Mouse (Mus musculus): ENCODE measurements at regions not wholly inside any gene's neighbourhood (a gene's known extent, or its start where the extent isn't known, plus 50 kb on each side); places are given as distances from the start of the nearest gene placed in this dataset.

DNA sequence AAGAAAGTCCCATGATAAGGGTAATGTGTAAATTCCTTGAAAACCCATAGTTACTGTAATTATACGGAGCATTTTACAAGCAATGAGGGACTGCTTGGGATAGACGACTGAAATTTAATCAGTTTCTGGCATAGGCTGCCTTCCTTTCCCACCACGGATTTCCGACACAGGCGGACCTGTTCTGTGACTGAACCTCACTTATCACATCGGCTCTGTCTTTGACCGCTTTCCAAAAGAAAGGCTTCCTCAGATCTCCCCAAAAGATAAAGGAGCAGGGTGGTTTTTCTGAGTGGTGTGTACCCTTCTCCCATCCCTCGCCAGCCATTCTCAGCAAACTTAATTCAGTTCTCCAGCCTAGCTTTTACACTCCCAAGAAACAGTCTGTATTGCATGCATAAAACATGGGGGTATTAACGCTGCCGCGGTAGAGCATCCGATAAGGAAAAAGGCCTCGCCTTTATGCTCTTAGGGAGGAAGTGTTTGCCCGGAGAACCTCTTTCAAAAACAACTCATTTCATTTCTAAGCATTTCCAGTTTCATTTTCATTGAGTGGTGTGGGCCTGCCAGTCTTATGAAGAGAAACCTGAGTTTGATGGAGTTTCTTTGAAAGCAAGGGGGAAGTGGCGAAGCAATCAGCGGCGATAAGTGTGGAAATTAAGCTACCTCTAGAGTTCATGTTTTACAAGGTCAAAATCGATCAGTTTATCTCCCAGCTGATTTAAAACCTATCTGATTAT, 435.8 kb upstream of the Adgrl2 start:
- no peak for DNase-seq (ENCODE audit: low read depth, low spot score)

DNA sequence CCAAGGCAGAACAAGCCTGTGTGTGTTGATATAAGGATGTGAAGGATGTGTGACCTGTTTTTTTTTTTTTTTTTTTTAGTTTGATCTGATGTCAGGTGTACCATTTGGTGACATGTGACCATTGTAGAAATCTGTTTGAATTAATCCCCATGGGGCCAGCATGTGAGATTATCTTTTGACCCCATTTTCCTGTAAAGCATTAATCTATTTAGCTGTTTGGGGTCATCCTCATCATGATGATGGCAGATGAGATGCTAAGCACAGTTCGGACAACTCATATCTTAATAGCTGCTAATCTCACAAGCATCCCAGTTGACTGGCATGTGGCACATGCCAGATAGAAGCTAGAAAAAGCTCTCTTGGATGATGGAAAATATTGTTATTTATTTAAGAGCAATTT, 434.0 kb upstream of the Adgrl2 start:
- no peak for DNase-seq (ENCODE audit: low read depth, low spot score)

DNA sequence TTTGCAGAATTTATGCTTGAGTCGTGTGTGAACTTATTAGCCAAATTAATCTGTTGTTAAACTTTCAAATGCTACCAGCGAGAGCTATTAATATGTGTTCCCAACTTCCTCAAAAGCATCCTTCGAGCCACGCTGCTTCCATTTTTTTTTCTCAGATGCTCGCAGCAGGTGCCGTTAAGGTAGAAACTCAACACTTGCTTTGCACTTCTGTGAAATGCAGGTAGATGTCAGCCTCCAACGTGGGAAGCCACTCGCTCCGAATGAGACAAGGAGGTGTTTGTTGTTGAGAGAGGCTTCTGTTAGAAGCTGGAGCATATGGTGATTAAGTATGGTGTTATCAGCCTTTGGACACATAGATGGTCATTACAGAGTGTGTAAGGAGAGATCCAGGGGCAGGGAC, 433.1 kb upstream of the Adgrl2 start:
- peak; percentile 37 for DNase-seq (ENCODE audit: low read depth, low spot score)

DNA sequence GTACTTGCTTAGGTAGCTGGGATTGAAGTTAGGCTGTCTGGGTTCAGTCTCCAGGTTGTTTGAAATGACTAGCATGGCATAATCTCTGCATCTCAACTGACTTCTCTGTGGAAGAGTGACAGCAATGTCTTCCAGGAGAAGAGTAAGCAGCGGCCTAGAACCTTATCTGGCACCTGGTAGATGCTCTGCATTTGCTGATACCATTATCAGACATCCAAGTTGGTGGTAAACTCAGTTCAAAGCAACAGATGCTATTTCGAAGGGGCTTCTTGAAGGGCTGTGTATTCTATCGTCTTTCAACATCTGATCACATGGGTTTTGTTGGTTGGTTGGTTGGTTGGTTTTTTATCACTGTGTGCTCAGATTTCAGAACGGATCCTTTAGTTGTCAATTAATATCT, 424.7 kb upstream of the Adgrl2 start:
- no peak for DNase-seq (ENCODE audit: low read depth, low spot score)

DNA sequence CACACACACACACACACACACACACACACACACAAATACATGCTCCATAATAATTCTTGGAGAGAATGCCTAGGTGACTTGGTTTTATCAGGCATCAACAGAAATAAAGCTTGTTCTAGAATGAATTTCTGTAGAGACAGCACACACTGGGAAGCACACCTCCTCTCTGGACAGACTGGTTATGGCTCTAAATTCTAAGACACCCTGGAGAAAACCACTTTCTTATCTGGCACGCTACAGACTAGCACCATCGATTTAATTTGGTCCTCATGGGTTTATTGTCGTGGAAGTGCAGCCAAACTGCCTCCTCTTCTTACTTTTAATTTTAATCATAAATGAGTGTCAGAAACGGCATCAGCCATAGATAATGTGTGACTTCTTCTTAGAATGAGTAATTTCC, 422.8 kb upstream of the Adgrl2 start:
- DNase-seq (ENCODE audit: low read depth, low spot score) = no peak

DNA sequence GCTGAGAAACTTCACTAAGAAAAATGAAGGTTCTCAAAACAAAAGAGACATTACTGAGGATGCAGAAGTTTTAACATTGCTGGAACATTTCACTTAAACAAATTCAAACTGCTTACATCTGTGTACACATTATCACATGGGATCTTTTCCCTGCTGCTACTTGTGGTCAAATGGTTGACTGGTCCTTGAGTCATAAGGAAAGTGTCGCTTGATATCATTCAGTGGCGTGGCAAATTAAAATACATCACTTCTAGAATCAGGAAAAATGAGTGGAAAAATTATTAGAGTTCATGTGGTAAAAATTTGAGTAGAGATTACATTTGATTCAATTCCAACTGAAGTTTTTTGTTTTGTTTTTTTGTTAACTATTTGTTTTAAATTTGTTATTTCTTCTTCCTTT, 420.2 kb upstream of the Adgrl2 start:
- DNase-seq (ENCODE audit: low read depth, low spot score) = no peak

DNA sequence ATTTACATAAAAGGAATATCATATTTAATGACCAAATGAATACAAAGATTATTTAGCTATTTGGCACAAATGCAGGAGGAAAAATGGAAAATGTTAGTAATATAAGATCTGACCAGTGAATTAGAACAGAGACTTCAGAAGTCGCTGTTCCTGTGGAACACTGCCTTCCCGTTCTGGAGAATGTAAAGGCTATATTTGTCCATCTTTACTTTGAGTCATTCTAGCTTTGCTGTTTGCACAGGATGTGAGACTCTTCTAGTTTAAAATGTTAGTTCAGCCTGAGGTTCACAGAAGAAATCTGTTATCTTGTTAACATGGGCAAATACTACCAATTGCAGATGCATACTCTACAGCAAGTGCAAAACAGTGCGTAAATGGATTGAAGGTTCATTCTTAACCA, 418.5 kb upstream of the Adgrl2 start:
- peak; percentile 51 for DNase-seq (ENCODE audit: low read depth, low spot score)

DNA sequence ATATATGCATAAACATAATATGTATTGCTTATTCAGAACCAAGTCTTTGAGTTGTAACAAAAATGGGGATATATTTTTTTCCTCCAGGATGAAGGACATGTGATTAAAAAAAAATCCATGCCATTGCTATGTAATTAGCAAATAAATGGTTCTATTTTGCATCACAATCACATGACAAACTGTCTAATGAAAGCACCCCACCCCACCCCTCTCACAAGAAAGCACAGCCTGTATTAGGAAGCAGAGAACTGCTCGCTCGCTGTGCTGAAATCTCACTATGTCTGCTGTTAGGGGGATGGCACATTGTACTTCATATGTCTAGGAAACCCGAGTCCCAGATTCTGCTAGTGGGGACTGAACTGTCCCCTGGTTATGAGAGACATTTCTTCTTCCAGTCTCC, 415.5 kb upstream of the Adgrl2 start:
- no peak for DNase-seq (ENCODE audit: low read depth, low spot score)

DNA sequence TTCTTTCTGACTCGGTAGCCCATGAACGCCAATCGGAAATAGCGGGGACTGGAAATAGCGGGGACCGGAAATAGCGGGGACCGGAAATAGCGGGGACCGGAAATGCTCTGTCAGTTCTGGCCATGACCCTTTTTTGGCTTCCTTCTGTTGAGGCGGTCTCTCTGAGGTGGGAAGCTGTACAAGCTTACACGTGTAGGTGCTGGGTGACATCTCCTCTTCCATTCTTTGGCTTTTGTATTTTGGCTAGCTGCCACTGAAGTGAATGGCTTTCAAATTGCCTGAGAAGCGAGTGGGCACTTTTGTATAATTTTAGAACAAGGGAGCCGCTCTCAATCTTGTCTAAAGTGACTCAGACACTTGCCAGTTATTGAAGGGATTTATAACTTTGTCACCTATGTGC, 414.3 kb upstream of the Adgrl2 start:
- DNase-seq (ENCODE audit: low read depth, low spot score) = peak; percentile 46

DNA sequence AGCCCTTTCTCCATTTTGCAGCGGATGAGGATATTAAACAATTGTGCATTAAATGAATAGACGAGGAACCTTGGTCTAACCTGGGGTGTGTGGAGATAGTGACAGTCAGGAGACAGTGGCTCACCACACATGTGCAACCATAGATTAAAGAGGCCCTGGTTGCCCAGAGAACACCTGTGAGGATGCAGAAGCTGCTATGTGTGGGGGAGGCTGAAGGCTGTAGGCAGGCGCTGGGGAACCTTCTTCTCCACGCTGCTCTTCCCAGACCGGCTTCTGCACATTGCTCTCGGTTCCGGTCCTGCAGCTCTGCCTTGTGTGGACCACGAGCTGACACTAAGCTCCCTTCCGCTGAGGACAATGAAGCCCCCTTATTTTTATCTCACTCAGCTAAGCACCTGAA, 412.1 kb upstream of the Adgrl2 start:
- DNase-seq (ENCODE audit: low read depth, low spot score) = peak; percentile 9

DNA sequence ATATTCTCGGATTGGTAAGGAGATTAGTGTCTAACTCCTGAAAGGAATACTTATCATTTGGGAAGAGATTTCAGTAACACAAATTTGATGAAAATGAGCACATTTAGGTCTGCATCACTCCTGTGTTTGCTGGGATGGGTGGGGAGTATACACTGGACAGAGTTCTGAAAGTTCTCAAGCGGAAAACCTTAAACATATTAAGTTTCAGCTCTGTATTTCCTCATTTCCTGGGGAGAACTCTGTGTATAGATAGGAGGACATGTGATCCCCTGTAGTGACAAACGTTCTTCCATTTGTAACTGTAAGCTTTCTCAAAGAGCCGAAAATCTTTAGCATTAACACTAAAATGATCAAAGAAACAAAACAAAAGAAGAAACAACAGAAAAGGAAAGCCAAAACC, 404.7 kb upstream of the Adgrl2 start:
- DNase-seq (ENCODE audit: low read depth, low spot score) = no peak

DNA sequence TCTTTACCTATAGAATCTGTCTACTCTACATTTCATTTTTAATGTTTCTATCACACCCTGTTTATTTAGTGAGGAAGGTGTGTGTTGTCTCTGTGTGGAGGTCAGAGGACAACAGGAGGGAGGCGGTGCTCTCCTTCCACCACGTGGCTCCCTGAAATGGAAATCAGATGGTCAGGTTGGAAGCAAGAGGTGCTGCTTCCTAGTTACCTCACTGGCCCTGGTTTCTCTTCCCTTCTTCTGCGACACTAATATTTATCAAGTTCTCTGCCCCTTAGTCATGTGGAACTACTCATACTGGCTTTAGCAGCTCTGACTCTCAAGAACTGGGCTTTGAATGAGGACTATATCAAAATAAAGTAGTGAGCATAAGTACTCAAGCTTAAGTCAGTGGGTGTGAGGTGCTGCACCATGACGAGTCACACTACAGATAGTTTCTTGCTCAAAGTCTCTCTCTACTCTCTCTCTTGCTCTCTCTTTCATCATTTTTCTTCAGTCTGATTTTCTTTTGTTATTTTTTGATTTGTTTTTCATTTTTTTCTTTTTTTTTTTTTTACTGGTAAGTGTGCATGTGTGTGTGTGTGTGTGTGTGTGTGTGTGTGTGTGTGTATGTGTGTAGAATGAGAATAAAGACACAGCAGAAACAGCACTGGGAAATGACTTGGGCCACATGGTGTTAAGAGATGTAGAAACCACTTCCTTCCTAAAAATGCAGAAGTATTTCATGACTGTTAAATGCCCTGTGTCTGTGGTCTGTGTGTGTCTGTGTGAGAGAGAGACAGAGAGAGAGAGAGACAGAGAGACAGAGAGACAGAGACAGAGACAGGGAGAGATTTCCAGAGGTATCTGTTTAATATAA, 403.2 kb upstream of the Adgrl2 start:
- DNase-seq (ENCODE audit: low read depth, low spot score) = no peak

DNA sequence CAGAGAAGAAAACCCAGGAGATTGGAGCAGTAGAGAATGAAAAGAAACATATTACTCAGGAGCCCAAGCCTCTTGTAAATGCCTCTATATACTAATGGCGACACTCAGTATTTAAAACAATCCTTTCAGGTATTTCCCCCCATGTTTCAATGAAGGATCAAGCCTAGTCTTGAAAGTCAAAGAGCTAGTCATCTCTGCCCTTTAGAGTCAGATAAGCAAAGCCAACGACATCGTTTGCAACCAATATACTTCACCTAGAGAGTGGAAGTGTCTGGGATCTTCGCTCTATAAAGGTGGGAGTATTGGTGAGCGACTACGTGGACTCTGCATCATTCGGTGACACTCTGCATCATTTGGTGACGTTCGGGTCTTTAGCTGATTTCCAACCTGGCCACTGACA, 401.8 kb upstream of the Adgrl2 start:
- no peak for DNase-seq (ENCODE audit: low read depth, low spot score)

DNA sequence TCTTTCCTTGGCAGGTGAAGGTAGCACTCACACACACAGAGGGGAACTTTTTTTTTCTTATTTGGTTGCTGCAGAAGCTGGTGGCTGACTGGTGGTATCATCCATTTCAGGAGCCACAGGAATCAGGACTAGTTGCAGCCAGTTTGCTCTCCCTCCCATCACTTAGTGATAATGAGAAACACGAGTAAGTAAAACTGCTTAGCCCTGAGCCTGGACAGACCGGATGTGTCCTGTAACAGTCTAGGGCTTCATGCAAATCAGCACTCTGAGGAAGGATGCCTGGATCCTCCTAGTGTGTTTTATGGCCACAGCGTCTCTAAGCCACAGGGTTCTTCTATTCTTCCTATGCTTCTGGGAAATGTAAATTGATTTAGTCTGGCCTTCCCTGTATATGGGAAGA, 397.2 kb upstream of the Adgrl2 start:
- no peak for DNase-seq (ENCODE audit: low read depth, low spot score)

DNA sequence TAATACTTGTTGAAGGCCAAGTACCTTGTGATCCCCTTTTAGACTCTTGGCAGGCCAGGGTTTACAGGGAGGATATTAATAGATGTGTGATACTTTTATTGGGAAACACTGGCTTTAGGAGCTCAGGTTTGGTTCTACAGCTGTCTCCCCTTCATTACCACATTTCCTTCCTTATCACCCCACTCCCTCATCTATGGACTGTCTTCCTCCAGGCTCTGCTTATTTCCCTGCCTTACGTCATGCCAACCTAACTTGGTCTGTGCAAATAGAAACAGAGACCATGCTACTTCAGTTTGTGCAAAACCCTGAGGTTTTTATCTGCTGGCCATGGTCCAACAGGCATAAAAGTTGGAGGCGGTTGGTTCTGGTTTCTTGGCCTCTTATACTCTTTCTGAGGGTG, 395.7 kb upstream of the Adgrl2 start:
- DNase-seq (ENCODE audit: low read depth, low spot score) = no peak

DNA sequence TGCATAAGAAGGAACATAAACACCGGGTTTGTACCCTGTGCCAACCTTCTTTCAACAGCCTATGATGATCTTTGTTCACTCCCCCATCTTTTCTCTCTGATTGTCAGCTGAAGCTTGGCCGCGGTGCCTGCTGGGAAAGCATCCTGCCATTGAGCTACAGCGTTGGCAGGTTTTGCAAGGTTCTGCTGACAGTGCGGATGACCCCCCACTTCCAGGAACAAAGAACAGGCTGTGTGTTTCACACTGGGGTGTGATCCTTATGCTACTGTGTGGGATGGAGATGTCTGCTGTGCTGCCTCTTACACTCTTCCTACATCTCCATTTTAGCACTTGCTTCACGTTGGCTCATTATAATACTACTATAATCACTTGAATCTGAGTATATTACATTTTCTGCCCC, 395.0 kb upstream of the Adgrl2 start:
- DNase-seq (ENCODE audit: low read depth, low spot score) = peak; percentile 57

DNA sequence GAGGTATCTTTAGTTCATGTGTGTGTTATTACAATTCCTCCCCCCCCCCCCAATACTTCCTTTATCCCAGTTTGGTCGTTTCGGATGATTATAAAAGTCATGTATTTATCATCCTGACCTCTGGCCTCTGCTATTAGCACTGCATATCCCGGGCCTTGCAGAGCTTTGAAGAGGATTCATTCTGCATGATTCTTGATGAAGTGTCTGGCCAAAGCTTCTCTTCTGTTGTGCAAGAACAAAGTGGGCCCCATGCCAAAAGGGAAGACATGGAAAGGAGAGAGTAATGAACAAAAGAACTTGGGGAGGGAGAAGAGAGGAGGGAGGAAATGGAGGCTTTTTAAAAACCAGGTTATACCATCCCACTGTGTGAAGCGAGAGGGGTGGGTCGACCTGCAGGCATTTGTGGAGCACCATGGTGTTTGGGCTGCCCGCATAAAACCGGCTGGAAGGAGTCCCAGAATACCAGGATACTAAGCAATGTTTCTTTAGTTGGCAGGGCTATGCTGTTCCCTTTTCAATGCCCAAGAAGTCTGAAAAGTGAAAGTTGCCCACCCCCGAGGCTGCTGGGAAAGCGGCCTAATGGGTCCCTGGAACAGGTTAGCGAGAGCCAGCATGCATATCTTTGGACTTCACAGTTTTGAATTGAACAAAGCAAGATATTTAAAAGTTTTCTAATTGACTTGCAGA, 391.3 kb upstream of the Adgrl2 start:
- DNase-seq (ENCODE audit: low read depth, low spot score) = peak; percentile 52

DNA sequence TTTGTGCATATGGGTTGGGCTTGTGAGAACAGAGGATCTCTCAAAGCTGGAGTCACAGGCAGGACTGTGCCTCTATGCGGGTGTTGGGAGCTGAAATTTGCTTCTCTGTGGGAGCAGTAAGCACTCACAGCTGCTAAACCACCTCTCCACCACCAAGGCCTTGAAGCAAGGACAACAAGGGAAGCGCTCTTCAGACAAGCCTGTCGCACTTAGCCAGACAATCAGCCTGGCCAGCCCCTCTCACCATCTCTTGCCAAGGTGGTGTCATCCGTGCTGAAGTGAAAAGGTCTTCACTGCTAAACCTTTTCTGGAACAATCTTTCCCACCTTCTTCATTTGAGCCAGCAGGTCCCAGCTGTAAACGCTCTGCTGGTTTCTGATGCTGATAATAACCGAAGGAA, 390.7 kb upstream of the Adgrl2 start:
- no peak for DNase-seq (ENCODE audit: low read depth, low spot score)

DNA sequence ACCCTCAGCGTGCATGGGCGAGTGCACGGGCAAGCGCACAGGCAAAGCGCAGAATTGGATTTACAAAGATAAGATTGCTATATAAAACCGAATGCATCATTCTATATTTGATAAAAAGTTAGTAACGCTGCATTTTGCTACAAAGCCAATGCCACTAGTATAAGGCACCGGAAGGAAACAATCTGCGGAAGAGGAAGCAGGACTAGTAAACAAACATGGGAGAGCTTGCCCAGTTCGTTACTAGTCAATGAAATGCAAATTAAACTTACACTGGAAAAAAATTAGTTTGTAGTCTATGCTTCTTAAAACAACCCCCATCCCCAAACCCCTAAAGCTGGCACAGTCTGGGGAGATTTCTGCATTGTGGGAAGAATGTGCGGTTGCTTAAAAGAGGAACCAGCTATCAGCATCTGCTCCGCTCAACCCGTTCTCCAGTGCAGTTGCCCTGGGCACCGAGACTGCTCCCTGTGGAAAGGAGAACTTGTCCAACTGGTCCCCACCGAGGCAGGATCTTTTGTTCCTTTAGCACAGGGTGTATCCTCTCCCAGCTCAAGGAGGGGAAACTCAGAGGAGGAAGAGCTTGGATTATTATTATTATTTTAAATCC, 389.6 kb upstream of the Adgrl2 start:
- DNase-seq (ENCODE audit: low read depth, low spot score) = peak; percentile 19

DNA sequence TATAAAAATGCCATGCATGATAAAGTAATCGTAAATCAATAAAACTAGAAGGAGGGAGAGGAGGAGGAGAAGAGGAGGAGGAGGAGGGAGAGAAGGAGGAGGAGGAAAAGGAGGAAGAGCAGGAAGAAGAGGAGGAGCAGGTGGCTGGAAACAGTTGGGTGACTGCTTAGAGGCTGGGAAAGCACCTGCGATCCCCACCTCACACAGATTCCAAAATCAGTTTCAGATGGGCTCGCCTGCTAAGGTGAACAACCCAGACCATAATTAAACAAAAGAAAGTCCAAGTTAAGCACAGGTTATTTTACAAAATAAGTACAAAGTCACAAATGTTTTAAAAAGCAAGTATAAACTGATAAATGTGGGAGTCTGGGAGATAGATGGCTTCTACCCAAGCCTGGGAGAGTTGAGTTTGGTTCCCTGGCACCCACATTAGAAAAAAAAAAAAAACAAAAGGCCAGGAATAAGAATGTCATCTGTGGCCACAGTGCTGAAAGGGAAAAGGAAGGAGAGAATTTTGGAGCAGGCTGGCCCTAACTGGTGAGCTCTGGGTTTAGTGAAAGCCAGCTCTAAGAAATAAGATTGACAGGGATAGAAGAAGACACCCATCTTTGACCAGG, 389.0 kb upstream of the Adgrl2 start:
- no peak for DNase-seq (ENCODE audit: low read depth, low spot score)

DNA sequence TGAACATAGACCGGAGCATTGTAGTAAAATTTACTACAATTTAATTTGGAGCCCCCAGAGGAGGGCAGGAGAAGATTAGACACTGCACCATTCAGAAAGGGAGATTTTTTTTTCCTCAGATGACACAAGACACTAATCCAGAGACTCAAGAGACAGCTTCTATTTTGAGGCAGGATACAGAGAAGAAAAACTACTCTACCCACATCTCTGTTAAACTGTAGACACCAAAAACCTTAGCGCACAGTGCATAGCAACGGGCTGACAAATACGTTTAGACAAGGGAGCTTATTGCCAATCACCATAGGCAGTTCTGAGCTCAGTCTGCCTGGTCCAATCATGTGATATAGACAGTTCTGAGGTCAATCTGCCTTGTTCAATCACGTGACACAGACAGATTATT, 381.1 kb upstream of the Adgrl2 start:
- peak; percentile 50 for DNase-seq (ENCODE audit: low read depth, low spot score)
